Mouse (Mus musculus) stomach, embryonic 15.5 days (tissue): ENCODE data around the gene Slc8b1. TPM values are rescaled to one million over a fixed set of nuclear protein-coding genes. Genes with fewer than 3 reads are reported as not detected.
A peak's percentile ranks its signal among the peaks of the same experiment; 100 is the strongest.
"Not testable (repeated sequence)": the region's sequence is repeated elsewhere in the genome, so short reads cannot be mapped to it uniquely, and the experiment has no call there.

Source experiments
- ATAC-seq: fragments of 200-750 bp; cut with Nextera tagmentation; 2 replicates; pipeline ENCODE4 v1.8.0; 2017; ENCODE audit warnings: low read depth, moderate number of reproducible peaks, moderate TSS enrichment; ENCODE audit not compliant: insufficient read depth, low FRiP score
- H3K27ac ChIP-seq: fragments of 300-500 bp; sonication (generic); 2 replicates; pipeline ENCODE4 v1.5.1; 2015; ENCODE audit warnings: mild to moderate bottlenecking, inconsistent platforms
- H3K27me3 ChIP-seq: fragments of 300-500 bp; sonication (generic); replicated peaks from 2 replicates; pipeline ENCODE4 v1.6.1; 2015; ENCODE audit warnings: inconsistent platforms
- H3K36me3 ChIP-seq: fragments of 300-500 bp; sonication (generic); 2 replicates; pipeline ENCODE4 v1.6.1; 2015; ENCODE audit warnings: inconsistent platforms
- H3K4me1 ChIP-seq: fragments of 300-500 bp; sonication (generic); 2 replicates; pipeline ENCODE4 v1.6.1; 2015; ENCODE audit warnings: inconsistent platforms
- H3K4me2 ChIP-seq: fragments of 300-500 bp; sonication (generic); 2 replicates; pipeline ENCODE4 v1.6.1; 2015; ENCODE audit warnings: mild to moderate bottlenecking, inconsistent platforms
- H3K4me3 ChIP-seq: fragments of 300-500 bp; sonication (generic); replicated peaks from 2 replicates; pipeline ENCODE4 v1.5.1; 2015; ENCODE audit warnings: inconsistent platforms
- H3K9ac ChIP-seq: fragments of 300-500 bp; sonication (generic); 2 replicates; pipeline ENCODE4 v1.6.1; 2015; ENCODE audit warnings: inconsistent platforms
- H3K9me3 ChIP-seq: fragments of 300-500 bp; sonication (generic); 2 replicates; pipeline ENCODE4 v1.6.1; 2016; ENCODE audit warnings: inconsistent platforms
- WGBS: fragments of 180-500 bp; shearing (Covaris S2); methylation state at CpG from one replicate; pipeline ENCODE4 v1.1.7; 2015; 5-methylcytosine and 5-hydroxymethylcytosine counted together
- polyA plus RNA-seq: library from polyadenylated mRNA; unstranded; fragments of >200 nt; fragmentation: Nextera tagmentation; extraction: Ambion mirVana; gene quantifications from 2 replicates; pipeline ENCODE4 v1.2.1, GENCODE M21; 2015

Gene Slc8b1
- polyA plus RNA-seq, 1 experiment from 2014 or later, result 8.3 TPM

DNA sequence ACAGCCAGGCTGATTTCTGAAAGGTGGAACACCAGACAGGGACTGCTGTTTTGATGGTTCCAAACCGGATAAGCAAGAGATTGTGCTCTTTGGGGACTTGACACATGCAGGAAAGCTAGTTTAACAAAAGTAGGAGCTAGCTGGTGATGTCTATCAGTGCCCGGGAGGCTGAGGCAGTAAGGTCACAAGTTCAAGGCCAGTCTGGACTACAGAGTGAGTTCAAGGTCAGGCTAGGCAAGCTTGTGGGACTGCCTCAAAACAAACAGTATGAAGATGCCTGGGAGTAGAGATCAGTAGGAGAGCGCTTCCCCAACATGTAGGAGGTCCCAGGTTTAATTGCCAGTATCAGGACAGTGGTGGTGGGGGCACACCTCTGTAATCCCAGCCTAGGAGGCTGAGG is 13.9 kb upstream of the Slc8b1 start:
- no peak overlapping the region for H3K27ac ChIP-seq
- no peaks in the 10 kb centered on the region for H3K9me3 ChIP-seq
- no peak overlapping the region for H3K4me2 ChIP-seq
- H3K36me3 ChIP-seq, result peaks cover 10% of the 10 kb centered on the region; the same call in 1 of the 2 replicates
- H3K27me3 ChIP-seq, result no peaks in the 10 kb centered on the region
- no peak overlapping the region for H3K4me3 ChIP-seq
- no peak for ATAC-seq
- H3K9ac ChIP-seq, result no peak overlapping the region
- H3K4me1 ChIP-seq, result peaks cover 6% of the 10 kb centered on the region
- 83% methylated on average over 3 of the region's 3 CpGs for whole genome bisulfite sequencing

DNA sequence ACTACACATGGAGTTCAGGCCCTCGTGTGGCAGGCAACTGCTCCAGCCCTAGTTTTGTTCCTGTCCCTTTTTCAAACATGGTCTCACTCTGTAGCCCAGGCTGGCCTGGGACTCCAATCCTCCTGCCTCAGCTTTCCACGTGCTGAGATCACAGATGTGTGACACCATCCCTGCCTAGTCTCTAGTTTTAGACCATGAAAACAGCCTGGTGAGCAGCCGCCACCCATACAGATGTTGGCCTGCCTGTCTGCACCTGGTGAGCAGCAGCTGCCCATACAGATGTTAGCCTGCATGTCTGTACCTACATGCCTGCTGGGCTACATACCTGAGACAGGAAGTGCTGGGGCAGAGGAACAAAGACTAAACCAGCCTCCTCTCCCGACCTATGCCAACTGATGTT is 11.8 kb upstream of the Slc8b1 start:
- ATAC-seq, result no peak
- Histone ChIP-seq H3K4me1 (peaks cover 13% of the 10 kb centered on the region), H3K27ac (no peak overlapping the region), H3K4me3 (no peak overlapping the region), H3K27me3 (no peaks in the 10 kb centered on the region), H3K9me3 (no peaks in the 10 kb centered on the region), H3K4me2 (no peak overlapping the region), H3K9ac (no peak overlapping the region), H3K36me3 (no peaks in the 10 kb centered on the region)
- 82% methylated on average over 4 of the region's 4 CpGs for WGBS

DNA sequence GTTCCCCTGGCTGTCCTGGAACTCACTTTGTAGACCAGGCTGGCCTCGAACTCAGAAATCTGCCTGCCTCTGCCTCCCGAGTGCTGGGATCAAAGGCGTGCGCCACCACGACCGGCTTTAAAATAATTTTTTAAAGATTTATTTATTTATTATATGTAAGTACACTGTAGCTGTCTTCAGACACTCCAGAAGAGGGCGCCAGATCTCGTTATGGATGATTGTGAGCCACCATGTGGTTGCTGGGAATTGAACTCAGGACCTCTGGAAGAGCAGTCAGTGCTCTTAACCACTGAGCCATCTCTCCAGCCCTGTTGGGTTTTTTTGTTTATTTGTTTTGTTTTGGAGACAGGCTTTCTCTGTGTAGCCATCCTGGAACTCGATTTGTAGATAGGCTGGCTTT is 10.4 kb upstream of the Slc8b1 start:
- not testable (repeated sequence) for H3K9me3 ChIP-seq, H3K36me3 ChIP-seq, H3K4me3 ChIP-seq, H3K27ac ChIP-seq, H3K9ac ChIP-seq, ATAC-seq, H3K27me3 ChIP-seq, H3K4me2 ChIP-seq
- 82% methylated on average over 9 of the region's 9 CpGs for WGBS
- H3K4me1 ChIP-seq, result peaks cover 17% of the 10 kb centered on the region

DNA sequence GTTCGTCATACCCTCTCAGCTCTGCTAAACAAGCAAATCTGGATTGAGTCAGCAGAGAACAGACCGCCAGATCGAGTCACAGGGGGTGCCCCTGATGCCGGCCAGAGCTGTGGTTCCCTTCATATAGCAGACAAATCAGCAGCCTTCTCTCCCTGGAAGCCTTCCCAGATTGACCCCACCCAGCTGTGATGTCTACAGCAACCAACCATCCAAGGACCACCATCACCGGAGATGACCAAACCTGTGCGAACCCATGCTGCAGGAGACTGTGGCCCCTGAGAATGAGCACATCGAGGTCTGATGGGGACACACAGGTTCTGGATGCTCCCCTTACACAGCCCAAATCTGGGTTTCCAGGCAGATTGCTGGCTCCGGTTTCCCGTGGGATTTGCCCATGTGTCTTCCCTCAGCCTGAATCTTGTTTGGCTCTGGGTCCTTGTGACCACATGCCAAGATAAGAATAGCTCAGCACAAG is 8.8 kb upstream of the Slc8b1 start:
- no peaks in the 10 kb centered on the region for H3K27me3 ChIP-seq
- no peak overlapping the region for H3K27ac ChIP-seq
- H3K9me3 ChIP-seq, result no peaks in the 10 kb centered on the region
- WGBS, result 66% methylated on average over 9 of the region's 9 CpGs
- no peak for ATAC-seq
- no peak overlapping the region for H3K9ac ChIP-seq
- peak overlapping the region; percentile 87 for H3K4me2 ChIP-seq
- peak overlapping the region; percentile 75 for H3K4me3 ChIP-seq
- H3K4me1 ChIP-seq, result peaks cover 21% of the 10 kb centered on the region
- no peaks in the 10 kb centered on the region for H3K36me3 ChIP-seq

DNA sequence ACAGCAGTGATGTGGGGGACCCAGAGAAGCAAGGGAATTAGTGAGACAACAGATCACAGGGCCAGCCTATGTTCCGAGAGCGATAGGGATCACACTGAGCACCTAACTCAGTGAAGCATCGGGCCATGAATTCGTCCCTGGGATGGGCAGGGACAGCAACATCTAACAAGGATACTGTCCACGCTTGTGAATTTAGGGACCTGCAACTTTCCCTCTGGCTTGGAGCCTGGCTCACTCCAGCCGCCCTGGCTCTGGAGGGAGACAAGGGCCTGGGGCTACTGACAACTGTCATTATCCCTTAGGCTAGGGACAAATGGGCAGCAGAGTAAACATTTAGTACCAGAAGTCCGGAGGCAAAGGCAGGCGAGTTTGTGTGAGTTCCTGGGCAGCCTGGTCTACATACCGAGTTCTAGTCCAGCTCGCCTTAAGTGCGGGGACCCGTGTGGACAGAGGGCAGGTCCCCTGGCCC is 8.3 kb upstream of the Slc8b1 start:
- Histone ChIP-seq H3K4me1 (peaks cover 21% of the 10 kb centered on the region), H3K27me3 (no peaks in the 10 kb centered on the region), H3K4me3 (peak overlapping the region; percentile 75), H3K36me3 (no peaks in the 10 kb centered on the region), H3K4me2 (peak overlapping the region; percentile 87), H3K9me3 (no peaks in the 10 kb centered on the region), H3K9ac (peak overlapping the region; percentile 81), H3K27ac (no peak overlapping the region)
- WGBS, result 9% methylated on average over 12 of the region's 12 CpGs
- no peak for ATAC-seq

DNA sequence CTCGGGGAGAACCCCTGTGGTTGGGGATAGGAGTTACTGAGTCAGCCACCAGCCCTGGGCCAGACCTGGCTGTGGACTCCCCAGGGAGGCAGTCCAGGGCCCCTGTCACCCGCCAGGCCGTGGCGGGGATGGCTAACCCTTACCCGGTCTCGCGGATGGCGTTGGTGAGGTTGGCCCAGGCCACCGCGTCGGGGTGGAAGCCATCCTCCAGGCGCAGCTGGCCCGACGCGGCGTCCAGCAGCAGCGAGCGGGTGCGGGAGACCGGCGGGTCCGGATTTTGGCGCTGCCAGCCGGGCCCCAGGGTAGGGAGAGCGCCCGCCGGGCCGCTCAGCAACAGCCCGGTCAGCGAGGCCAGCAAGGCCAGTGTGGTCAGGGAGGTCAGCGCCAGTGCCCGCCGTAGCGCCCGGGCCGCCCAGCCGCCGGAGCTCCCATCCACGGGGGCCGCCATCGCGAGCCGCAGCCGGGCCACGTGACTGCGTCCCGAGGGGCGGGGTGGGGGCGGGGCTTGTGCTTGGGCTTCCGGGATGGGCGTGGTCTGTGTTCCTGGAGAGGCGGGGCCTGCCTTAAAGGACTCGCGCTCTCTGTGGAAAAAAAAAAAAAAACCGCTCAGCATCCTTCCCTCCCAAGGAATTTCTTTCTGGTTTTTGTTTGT is 7.7 kb upstream of the Slc8b1 start, which contains the start of gene Plbd2:
Gene Plbd2 (minus strand): TSS at position 482 of the 652 bp plus-strand sequence.
- ATAC-seq, result peak; percentile 45
- Histone ChIP-seq H3K4me3 (peak within 1 kb of the TSS; percentile 75), H3K9ac (peak within 1 kb of the TSS; percentile 81), H3K27me3 (no peaks in the 10 kb centered on the region), H3K27ac (no peak within 1 kb of the TSS), H3K4me1 (peaks cover 21% of the 10 kb centered on the region), H3K36me3 (no peaks in the 10 kb centered on the region), H3K9me3 (no peaks in the 10 kb centered on the region), H3K4me2 (peak within 1 kb of the TSS; percentile 87)
- WGBS, result under 1% methylated on average over 49 of the region's 55 CpGs

DNA sequence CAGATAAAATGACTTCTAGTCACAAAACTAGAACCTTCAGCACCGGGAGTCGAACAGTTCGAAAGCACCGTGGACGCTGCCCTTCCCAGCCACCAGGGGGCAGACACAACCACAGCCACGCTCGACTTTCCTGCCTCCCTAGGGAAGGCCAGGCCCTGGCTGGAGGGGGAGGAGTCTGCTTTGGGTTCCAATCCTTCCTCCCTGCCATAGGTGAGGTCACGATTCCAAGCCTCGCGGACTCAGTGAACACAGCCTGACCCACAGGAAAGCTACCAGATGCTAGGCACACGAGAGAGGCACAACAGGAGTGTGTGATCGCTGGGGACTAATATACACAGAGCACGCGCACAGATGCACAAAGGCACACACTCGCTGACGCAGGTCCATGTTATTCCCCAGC is 5.6 kb upstream of the Slc8b1 start:
- H3K36me3 ChIP-seq, result no peaks in the 10 kb centered on the region
- H3K27ac ChIP-seq, result no peak overlapping the region
- no peaks in the 10 kb centered on the region for H3K9me3 ChIP-seq
- H3K27me3 ChIP-seq, result no peaks in the 10 kb centered on the region
- H3K4me2 ChIP-seq, result peak overlapping the region; percentile 35
- peaks cover 22% of the 10 kb centered on the region for H3K4me1 ChIP-seq
- WGBS, result 22% methylated on average over 16 of the region's 16 CpGs
- no peak overlapping the region for H3K4me3 ChIP-seq
- H3K9ac ChIP-seq, result no peak overlapping the region
- 0 out of 2 replicates have a peak, but pooled peaks have one; percentile 44 for ATAC-seq

DNA sequence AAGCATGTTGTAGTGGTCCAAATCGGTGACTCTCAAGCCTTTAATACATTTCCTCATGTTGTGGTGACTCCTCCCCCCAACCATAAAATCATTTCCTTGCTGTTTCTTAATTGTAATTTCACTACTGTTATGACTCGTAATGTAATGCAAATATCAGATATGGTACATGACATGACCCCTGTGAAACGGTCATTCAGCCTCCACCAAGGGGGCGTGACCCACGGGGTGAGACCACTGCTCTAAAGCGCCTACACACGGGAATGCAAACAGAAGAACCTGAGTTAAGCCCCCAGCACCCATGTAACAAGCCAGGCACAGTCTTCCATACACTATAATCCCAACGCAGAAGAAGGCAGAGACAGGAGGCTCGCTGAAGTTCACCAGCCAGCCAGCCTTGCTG is 5.2 kb upstream of the Slc8b1 start:
- Histone ChIP-seq H3K4me3 (no peak overlapping the region), H3K4me1 (peaks cover 26% of the 10 kb centered on the region), H3K4me2 (peak overlapping the region; percentile 35; the same call in 1 of the 2 replicates), H3K27ac (no peak overlapping the region), H3K9ac (no peak overlapping the region), H3K27me3 (no peaks in the 10 kb centered on the region), H3K36me3 (no peaks in the 10 kb centered on the region), H3K9me3 (no peaks in the 10 kb centered on the region)
- no peak for ATAC-seq
- WGBS, result 60% methylated on average over 9 of the region's 9 CpGs

DNA sequence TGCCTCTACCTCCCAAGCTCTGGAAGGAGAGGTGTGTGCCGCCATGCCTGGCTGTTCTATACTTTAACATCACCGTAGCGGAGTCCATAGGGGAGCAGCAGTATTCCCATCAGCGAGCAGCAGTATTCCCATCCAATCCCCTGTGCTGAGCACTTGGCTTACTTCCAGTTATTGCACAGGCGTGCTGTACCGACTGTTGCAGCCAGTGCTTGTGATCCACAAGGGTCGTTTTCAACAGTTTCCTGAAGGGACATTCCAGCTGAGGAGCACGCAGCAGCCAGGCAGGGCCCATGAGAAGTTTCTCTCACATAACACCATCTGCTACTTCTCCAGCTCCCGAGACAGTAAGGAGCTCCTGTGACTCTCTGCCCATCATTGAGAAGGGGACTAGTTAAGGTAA is 4.5 kb upstream of the Slc8b1 start:
- Histone ChIP-seq H3K9ac (no peak overlapping the region), H3K4me3 (no peak overlapping the region), H3K4me1 (peaks cover 26% of the 10 kb centered on the region), H3K9me3 (no peaks in the 10 kb centered on the region), H3K27ac (no peak overlapping the region), H3K36me3 (no peaks in the 10 kb centered on the region), H3K27me3 (no peaks in the 10 kb centered on the region), H3K4me2 (no peak overlapping the region)
- 49% methylated on average over 9 of the region's 9 CpGs for WGBS
- no peak for ATAC-seq

DNA sequence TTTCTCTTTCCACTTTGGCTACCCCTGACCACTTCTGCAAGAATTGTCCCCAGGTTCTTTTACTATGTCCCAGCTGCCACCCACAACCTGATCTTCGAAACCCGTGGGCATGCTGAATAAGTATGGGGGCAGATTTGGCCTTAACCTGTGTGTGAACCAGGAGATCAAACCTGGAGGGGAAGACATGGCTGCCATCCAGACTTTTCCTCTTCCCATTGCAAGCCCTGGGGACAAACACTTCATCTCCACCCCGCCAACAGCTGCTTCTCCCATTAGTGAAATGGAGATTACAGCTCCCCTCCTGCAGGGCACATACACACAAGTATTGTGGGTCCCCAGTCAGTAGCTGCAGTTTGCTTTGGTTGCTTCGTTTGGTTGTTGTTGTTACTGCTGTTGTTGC is 3.7 kb upstream of the Slc8b1 start:
- H3K4me2 ChIP-seq, result no peak overlapping the region
- no peak for ATAC-seq
- peaks cover 21% of the 10 kb centered on the region for H3K4me1 ChIP-seq
- 53% methylated on average over 4 of the region's 4 CpGs for WGBS
- H3K9me3 ChIP-seq, result no peaks in the 10 kb centered on the region
- no peak overlapping the region for H3K27ac ChIP-seq
- H3K27me3 ChIP-seq, result no peaks in the 10 kb centered on the region
- H3K36me3 ChIP-seq, result no peaks in the 10 kb centered on the region
- no peak overlapping the region for H3K9ac ChIP-seq
- no peak overlapping the region for H3K4me3 ChIP-seq

DNA sequence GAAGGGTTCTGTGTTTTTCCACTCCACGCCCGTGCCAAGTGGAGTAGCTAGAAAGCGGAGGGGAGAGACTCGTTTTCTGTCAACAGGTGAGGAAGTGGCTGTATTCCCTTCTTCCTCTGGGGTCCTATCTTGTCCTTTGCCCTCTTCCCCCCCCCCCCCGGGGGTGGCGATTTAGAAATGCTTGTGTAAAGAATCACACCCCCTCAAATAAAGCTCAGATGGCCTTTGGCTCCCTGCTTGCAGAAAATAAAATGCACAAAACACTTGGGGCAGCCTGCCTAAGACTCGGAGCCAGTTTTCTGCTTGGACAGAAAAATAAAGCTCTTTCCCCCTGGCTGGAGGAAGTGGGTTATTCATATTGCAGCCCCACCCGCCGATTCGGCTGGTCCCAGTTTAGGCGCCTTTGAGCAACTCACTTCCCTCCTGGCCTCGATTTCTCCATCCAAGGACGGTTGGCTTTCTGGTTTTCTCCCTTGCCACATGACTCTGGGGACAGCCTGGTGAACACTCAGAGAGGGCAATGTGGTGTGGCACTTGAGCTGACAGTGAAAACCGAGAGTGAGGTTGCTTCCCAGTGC is 764 bp downstream of the Slc8b1 start:
- Histone ChIP-seq H3K4me3 (peak overlapping the region; percentile 52), H3K27ac (no peak overlapping the region), H3K27me3 (no peaks in the 10 kb centered on the region), H3K9ac (peak overlapping the region; percentile 8; the same call in 1 of the 2 replicates), H3K4me2 (peak overlapping the region; percentile 67), H3K9me3 (no peaks in the 10 kb centered on the region), H3K4me1 (peaks cover 34% of the 10 kb centered on the region), H3K36me3 (no peaks in the 10 kb centered on the region)
- ATAC-seq, result no peak
- 19% methylated on average over 14 of the region's 14 CpGs for WGBS

DNA sequence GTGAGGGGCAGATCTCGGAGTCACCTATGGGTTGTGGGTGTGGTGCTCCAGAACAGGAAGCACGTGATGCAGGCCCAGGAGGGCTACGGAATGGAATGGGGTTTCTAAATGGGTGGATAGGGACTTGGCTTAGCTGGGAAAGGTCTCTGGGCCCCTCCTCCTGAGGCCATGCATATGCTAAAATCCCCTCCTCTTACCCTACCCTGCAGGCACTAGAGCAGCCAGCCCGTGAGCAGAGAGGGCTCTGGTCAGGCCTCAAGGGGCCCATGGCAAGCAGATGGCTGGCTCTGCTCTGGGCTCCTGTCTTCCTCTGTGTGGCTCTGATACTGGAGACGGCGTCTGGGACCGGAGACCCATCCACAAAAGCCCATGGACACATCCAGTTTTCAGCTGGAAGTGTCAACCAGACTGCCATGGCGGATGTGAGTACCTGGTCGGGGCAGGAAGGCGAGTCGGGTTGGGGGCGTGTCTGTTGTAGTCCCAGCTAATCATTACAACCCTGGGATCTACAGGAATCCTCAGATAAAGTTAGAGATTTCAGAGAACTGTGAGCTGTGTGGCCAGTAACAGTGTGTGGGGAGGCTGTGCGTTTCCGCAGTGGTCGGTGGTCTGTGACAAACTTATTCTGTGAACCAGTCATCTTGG is 2.1 kb downstream of the Slc8b1 start:
- 61% methylated on average over 15 of the region's 15 CpGs for WGBS
- Histone ChIP-seq H3K9me3 (no peaks in the 10 kb centered on the region), H3K27ac (no peak overlapping the region), H3K4me2 (no peak overlapping the region), H3K9ac (no peak overlapping the region), H3K36me3 (no peaks in the 10 kb centered on the region), H3K4me1 (peaks cover 41% of the 10 kb centered on the region), H3K27me3 (no peaks in the 10 kb centered on the region), H3K4me3 (no peak overlapping the region)
- ATAC-seq, result no peak
